Mouse (Mus musculus): ENCODE data around the gene Pitpnm2.

- TF ChIP-seq POLR2A (IDR thresholded peaks at IDR 0.05; ENCODE audit: low read depth, low read length) (no peak), CTCF (conservative IDR thresholded peaks at IDR 0.05; ENCODE audit: insufficient read depth, insufficient read length, low read depth, low read length) (no peak)
These were observed 77.8 kb downstream of the Pitpnm2 start for GRCm38 (mm10) chr5:124171781-124172180.
